Mouse (Mus musculus): ENCODE measurements around the gene Vgll4. TPM values are rescaled to one million over a fixed set of nuclear protein-coding genes. Genes with fewer than 3 reads are reported as not detected.

The Vgll4 gene
- total and polyA plus RNA-seq, 3 experiments: 34.6 to 73.7 (median 37.3) TPM

GRCm38 (mm10) chr6:114909801-114910200 is 60.0 kb downstream of the Vgll4 start:
- H3K36me3 ChIP-seq (replicated peaks in 1 of 2; ENCODE audit: control insufficient read depth in 1 of 2, insufficient read depth in 1 of 2, low read length in 1 of 2): peaks cover 2 to 49% of the 10 kb centered on the region in 2 experiments
- H3K27me3 ChIP-seq (replicated peaks): no peaks in the 10 kb centered on the region
- no peak overlapping the region for H3K4me3 ChIP-seq (replicated peaks in 1 of 3; ENCODE audit: low read depth in 2 of 3, low read length in 2 of 3, poor library complexity in 1 of 3)
- H3K27ac ChIP-seq (ENCODE audit: insufficient read depth, low read depth): no peak overlapping the region
- no peak overlapping the region for H3K9ac ChIP-seq (ENCODE audit: insufficient read depth, low read depth)
- TF ChIP-seq USF2 (conservative IDR thresholded peaks at IDR 0.05; ENCODE audit: low read depth, low read length): no peak
- TF ChIP-seq RAD21 (IDR thresholded peaks at IDR 0.05; ENCODE audit: low read depth, low read length): no peak
- no peak for TF ChIP-seq MEF2A (IDR thresholded peaks at IDR 0.05; ENCODE audit: borderline replicate concordance, low read depth, low read length)
- TF ChIP-seq TCF12 (IDR thresholded peaks at IDR 0.05; ENCODE audit: low read depth, low read length): no peak
- no peak for TF ChIP-seq IRF4 (IDR thresholded peaks at IDR 0.05; ENCODE audit: low read depth, low read length)
- no peak for TF ChIP-seq MYC (IDR thresholded peaks at IDR 0.05; ENCODE audit: low read depth, low read length)
- no peaks in the 10 kb centered on the region for H3K9me3 ChIP-seq (replicated peaks; ENCODE audit: low read length)
- peaks cover 21 to 84% of the 10 kb centered on the region in 2 experiments for H3K4me1 ChIP-seq (ENCODE audit: control insufficient read depth in 1 of 2, insufficient read depth in 2 of 2)
- in situ Hi-C loops (cut with MboI; ENCODE audit: low pct_ligation_motif_present, low pct_unique_long_range_greater_than_20kb, low sequenced_read_pairs) (loop anchor here (5.0 kb wide), 1 partner anchor 188 kb away; no protein-coding TSS in a partner anchor), dilution Hi-C loops (cut with MboI; ENCODE audit: extremely low pct_ligation_motif_present, extremely low pct_unique_long_range_greater_than_20kb, low sequenced_read_pairs) (no loop called here)
- H3K4me2 ChIP-seq (ENCODE audit: insufficient read depth, low read depth, poor library complexity, severe bottlenecking): no peak overlapping the region
- no peak for DNase-seq (ENCODE audit: extremely low read depth)
- H3K79me2 ChIP-seq (replicated peaks; ENCODE audit: control insufficient read depth, extremely low read depth, insufficient read depth, poor library complexity, severe bottlenecking): peaks cover 94% of the 10 kb centered on the region

GRCm38 (mm10) chr6:114907459-114907858 is 62.3 kb downstream of the Vgll4 start:
- H3K4me1 ChIP-seq (ENCODE audit: control insufficient read depth in 1 of 2, insufficient read depth in 2 of 2): peaks cover 17 to 88% of the 10 kb centered on the region in 2 experiments
- H3K9me3 ChIP-seq (replicated peaks; ENCODE audit: low read length): no peaks in the 10 kb centered on the region
- in situ Hi-C loops (cut with MboI; ENCODE audit: low pct_ligation_motif_present, low pct_unique_long_range_greater_than_20kb, low sequenced_read_pairs) (loop anchor here (5.0 kb wide), 1 partner anchor 185 kb away; no protein-coding TSS in a partner anchor), dilution Hi-C loops (cut with MboI; ENCODE audit: extremely low pct_ligation_motif_present, extremely low pct_unique_long_range_greater_than_20kb, low sequenced_read_pairs) (no loop called here)
- DNase-seq (ENCODE audit: extremely low read depth): no peak
- H3K27me3 ChIP-seq (replicated peaks): no peaks in the 10 kb centered on the region
- H3K36me3 ChIP-seq (replicated peaks in 1 of 2; ENCODE audit: control insufficient read depth in 1 of 2, insufficient read depth in 1 of 2, low read length in 1 of 2): peaks cover 9 to 56% of the 10 kb centered on the region in 2 experiments
- no peak overlapping the region for H3K9ac ChIP-seq (ENCODE audit: insufficient read depth, low read depth)
- H3K27ac ChIP-seq (ENCODE audit: insufficient read depth, low read depth): no peak overlapping the region
- TF ChIP-seq MXI1 (IDR thresholded peaks at IDR 0.05; ENCODE audit: low read depth, low read length): no peak
- TF ChIP-seq ELF1 (IDR thresholded peaks at IDR 0.05; ENCODE audit: low read depth, low read length): no peak
- TF ChIP-seq ZMIZ1 (IDR thresholded peaks at IDR 0.05; ENCODE audit: low read depth, low read length): no peak
- TF ChIP-seq ZNF384 (IDR thresholded peaks at IDR 0.05; ENCODE audit: low read depth, low read length): no peak
- TF ChIP-seq CHD1 (IDR thresholded peaks at IDR 0.05; ENCODE audit: low read depth, low read length): no peak
- no peak for TF ChIP-seq MEF2A (IDR thresholded peaks at IDR 0.05; ENCODE audit: borderline replicate concordance, low read depth, low read length)
- no peak for TF ChIP-seq NRF1 (IDR thresholded peaks at IDR 0.05; ENCODE audit: low read depth, low read length)
- no peak for TF ChIP-seq RAD21 (IDR thresholded peaks at IDR 0.05; ENCODE audit: low read depth, low read length)
- TF ChIP-seq KAT2A (IDR thresholded peaks at IDR 0.05; ENCODE audit: insufficient replicate concordance, low read length): no peak
- TF ChIP-seq JUND (conservative IDR thresholded peaks at IDR 0.05; ENCODE audit: low read depth, low read length): no peak
- no peak for TF ChIP-seq CTCF (conservative IDR thresholded peaks at IDR 0.05 in 1 of 2, IDR thresholded peaks at IDR 0.05 in 1 of 2; ENCODE audit: low read depth in 2 of 2, low read length in 2 of 2)
- no peak for TF ChIP-seq TBP (conservative IDR thresholded peaks at IDR 0.05; ENCODE audit: low read depth, low read length)
- no peak overlapping the region for H3K4me3 ChIP-seq (replicated peaks in 1 of 3; ENCODE audit: low read depth in 2 of 3, low read length in 2 of 3, poor library complexity in 1 of 3)
- H3K79me2 ChIP-seq (replicated peaks; ENCODE audit: control insufficient read depth, extremely low read depth, insufficient read depth, poor library complexity, severe bottlenecking): peaks cover 95% of the 10 kb centered on the region
- H3K4me2 ChIP-seq (ENCODE audit: insufficient read depth, low read depth, poor library complexity, severe bottlenecking): no peak overlapping the region

Data from CH12.LX (cell line).